Mouse (Mus musculus) limb, embryonic 11.5 days (tissue): Measurements from ENCODE around the gene Pheta1. TPM values are rescaled to one million over a fixed set of nuclear protein-coding genes. Genes with fewer than 3 reads are reported as not detected.

Experiments used
- ATAC-seq: fragments of 200-750 bp; cut with Nextera tagmentation; 2 replicates; pipeline ENCODE4 v1.8.0; 2017; ENCODE audit warnings: low read depth; ENCODE audit not compliant: insufficient number of reproducible peaks, low FRiP score, low TSS enrichment
- DNase-seq: peaks from one replicate; pipeline ENCODE4 v3.0.0-alpha.2; 2015; ENCODE audit warnings: low spot score
- H3K27ac ChIP-seq: fragments of 300-500 bp; sonication (generic); replicated peaks from 2 replicates; pipeline ENCODE4 v1.5.1; 2014; ENCODE audit warnings: low read depth, mild to moderate bottlenecking, low read length
- H3K27me3 ChIP-seq: fragments of 300-500 bp; sonication (generic); 2 replicates; pipeline ENCODE4 v1.6.1; 2014; ENCODE audit warnings: mild to moderate bottlenecking, low read length, mixed read lengths; ENCODE audit not compliant: control insufficient read depth, insufficient read depth
- H3K36me3 ChIP-seq: fragments of 300-500 bp; sonication (generic); 2 replicates; pipeline ENCODE4 v1.6.1; 2014; ENCODE audit warnings: mild to moderate bottlenecking, low read length, moderate library complexity, mixed read lengths; ENCODE audit not compliant: control insufficient read depth, insufficient read depth
- H3K4me1 ChIP-seq: fragments of 300-500 bp; sonication (generic); 2 replicates; pipeline ENCODE4 v1.6.1; 2014; ENCODE audit warnings: low read length, mixed read lengths; ENCODE audit not compliant: control insufficient read depth, insufficient read depth
- H3K4me2 ChIP-seq: fragments of 300-500 bp; sonication (generic); 2 replicates; pipeline ENCODE4 v1.6.1; 2014; ENCODE audit warnings: low read depth, mild to moderate bottlenecking, moderate library complexity; ENCODE audit not compliant: severe bottlenecking
- H3K4me3 ChIP-seq: fragments of 300-500 bp; sonication (generic); 2 replicates; pipeline ENCODE4 v1.5.1; 2014; ENCODE audit warnings: low read depth, low read length
- H3K9ac ChIP-seq: fragments of 300-500 bp; sonication (generic); 2 replicates; pipeline ENCODE4 v1.6.1; 2014; ENCODE audit warnings: mild to moderate bottlenecking, low read length
- H3K9me3 ChIP-seq: fragments of 300-500 bp; sonication (generic); 2 replicates; pipeline ENCODE4 v1.6.1; 2016; ENCODE audit warnings: low read length; ENCODE audit not compliant: control insufficient read depth
- WGBS: fragments of 180-500 bp; shearing (Covaris S2); extraction: QIAGEN DNeasy Blood & Tissue Kit; methylation state at CpG from one replicate; pipeline ENCODE4 v1.1.7; 2014; 5-methylcytosine and 5-hydroxymethylcytosine counted together
- polyA plus RNA-seq: library from polyadenylated mRNA; unstranded; fragments of >200 nt; fragmentation: Nextera tagmentation; extraction: Ambion mirVana; gene quantifications from 2 replicates; pipeline ENCODE4 v1.2.1, GENCODE M21; 2014

The Pheta1 gene
- polyA plus RNA-seq, 1 experiment from 2014 or later = 36.8 TPM

- Histone ChIP-seq H3K9me3 (no peaks in the 10 kb centered on the region), H3K27ac (peak overlapping the region; percentile 1; the same call in 1 of the 2 replicates), H3K4me2 (peak overlapping the region; percentile 97), H3K36me3 (no peaks in the 10 kb centered on the region), H3K4me1 (peaks cover 32% of the 10 kb centered on the region), H3K4me3 (peak overlapping the region; percentile 74), H3K9ac (peak overlapping the region; percentile 64), H3K27me3 (0 out of 2 replicates have a peak, but pooled peaks cover 11% of the 10 kb centered on the region)
- DNase-seq (peak; percentile 90), ATAC-seq (peak; percentile 63)
- under 1% methylated on average over 71 of the region's 77 CpGs for WGBS
Measured at GRCm38 (mm10) chr5:121836692-121837415, 11.9 kb upstream of the Pheta1 start.

GRCm38 (mm10) chr5:121837441-121838340, 11.1 kb upstream of the Pheta1 start, which contains the start of gene Sh2b3:
TSS of gene Sh2b3 (minus strand) at chr5:121837646.
- peaks cover 35% of the 10 kb centered on the region for H3K4me1 ChIP-seq
- peak within 1 kb of the TSS; percentile 23; the same call in 1 of the 2 replicates for H3K27ac ChIP-seq
- H3K4me2 ChIP-seq = peak within 1 kb of the TSS; percentile 97
- DNase-seq (no peak), ATAC-seq (peak; percentile 4; the same call in 1 of the 2 replicates)
- WGBS = under 1% methylated on average over 35 of the region's 35 CpGs
- no peaks in the 10 kb centered on the region for H3K9me3 ChIP-seq
- peak within 1 kb of the TSS; percentile 64 for H3K9ac ChIP-seq
- no peaks in the 10 kb centered on the region for H3K36me3 ChIP-seq
- peak within 1 kb of the TSS; percentile 74 for H3K4me3 ChIP-seq
- H3K27me3 ChIP-seq = peaks cover 11% of the 10 kb centered on the region; the same call in 1 of the 2 replicates

GRCm38 (mm10) chr5:121838341-121839127, 10.2 kb upstream of the Pheta1 start:
- H3K9ac ChIP-seq = peak overlapping the region; percentile 34
- H3K9me3 ChIP-seq = no peaks in the 10 kb centered on the region
- H3K4me1 ChIP-seq = peaks cover 32% of the 10 kb centered on the region
- DNase-seq (peak; percentile 54), ATAC-seq (no peak)
- peak overlapping the region; percentile 74 for H3K4me3 ChIP-seq
- H3K27me3 ChIP-seq = peaks cover 17% of the 10 kb centered on the region
- peak overlapping the region; percentile 97 for H3K4me2 ChIP-seq
- WGBS = under 1% methylated on average over 46 of the region's 46 CpGs
- no peak overlapping the region for H3K27ac ChIP-seq
- H3K36me3 ChIP-seq = no peaks in the 10 kb centered on the region

DNA sequence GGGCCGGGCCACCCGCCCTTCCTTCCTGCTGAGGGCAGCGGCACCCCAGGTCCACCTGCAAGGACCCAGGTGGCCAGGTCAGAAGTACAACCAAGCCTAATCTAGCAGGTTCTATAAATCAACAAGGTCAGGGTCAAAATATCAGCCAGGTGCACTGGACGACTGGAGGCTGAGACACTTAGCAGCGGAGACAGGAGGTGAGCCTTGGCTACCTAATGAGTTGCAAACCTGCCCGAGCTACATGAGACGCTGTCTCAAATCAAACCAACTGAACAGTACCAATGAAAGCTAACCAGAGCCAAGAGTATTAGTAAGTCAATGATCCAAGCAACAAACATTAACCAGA, 9.7 kb upstream of the Pheta1 start:
- Histone ChIP-seq H3K9me3 (no peaks in the 10 kb centered on the region), H3K27ac (no peak overlapping the region), H3K4me3 (peak overlapping the region; percentile 74), H3K36me3 (no peaks in the 10 kb centered on the region), H3K27me3 (peaks cover 21% of the 10 kb centered on the region), H3K9ac (no peak overlapping the region; the same call in 1 of the 2 replicates), H3K4me1 (peaks cover 26% of the 10 kb centered on the region), H3K4me2 (peak overlapping the region; percentile 97)
- WGBS = 18% methylated on average over 7 of the region's 7 CpGs
- DNase-seq = no peak
- ATAC-seq = no peak

GRCm38 (mm10) chr5:121841516-121841915, 7.3 kb upstream of the Pheta1 start:
- Histone ChIP-seq H3K27ac (no peak overlapping the region), H3K4me3 (no peak overlapping the region), H3K27me3 (peaks cover 21% of the 10 kb centered on the region), H3K9me3 (no peaks in the 10 kb centered on the region), H3K4me2 (no peak overlapping the region), H3K9ac (no peak overlapping the region), H3K4me1 (peaks cover 12% of the 10 kb centered on the region), H3K36me3 (no peaks in the 10 kb centered on the region)
- no peak for ATAC-seq
- no peak for DNase-seq
- WGBS = 88% methylated on average over 9 of the region's 9 CpGs

DNA sequence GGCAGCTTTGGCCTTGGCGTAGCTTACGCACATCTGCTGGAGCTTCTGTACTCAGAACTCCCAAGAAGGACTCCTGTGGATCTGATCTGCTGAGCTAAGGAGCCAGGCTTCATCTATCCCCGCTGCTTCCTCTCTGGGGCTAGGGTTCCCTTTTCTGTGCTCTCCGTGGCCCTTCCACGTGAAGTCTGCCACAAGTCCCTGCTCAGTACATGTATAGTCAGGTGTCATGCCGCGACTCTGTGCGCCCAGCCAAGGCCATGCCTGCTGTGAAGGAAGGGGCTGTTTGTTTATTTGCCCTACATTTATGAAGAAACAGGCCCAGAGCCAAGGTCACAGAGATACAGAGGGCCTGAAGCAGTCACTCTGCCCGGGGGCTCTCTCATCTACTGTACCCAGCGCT, 6.8 kb upstream of the Pheta1 start:
- Histone ChIP-seq H3K27me3 (peaks cover 21% of the 10 kb centered on the region), H3K4me2 (no peak overlapping the region), H3K4me3 (no peak overlapping the region), H3K4me1 (peaks cover 12% of the 10 kb centered on the region), H3K27ac (no peak overlapping the region), H3K9me3 (no peaks in the 10 kb centered on the region), H3K36me3 (no peaks in the 10 kb centered on the region), H3K9ac (no peak overlapping the region)
- 46% methylated on average over 10 of the region's 10 CpGs for WGBS
- DNase-seq (no peak), ATAC-seq (no peak)

GRCm38 (mm10) chr5:121842665-121843118, 6.1 kb upstream of the Pheta1 start:
- H3K27me3 ChIP-seq = peaks cover 16% of the 10 kb centered on the region
- H3K27ac ChIP-seq = no peak overlapping the region
- H3K4me1 ChIP-seq = peaks cover 7% of the 10 kb centered on the region
- 0 out of 2 replicates have a peak, but pooled peaks have one; percentile 22 for ATAC-seq
- H3K4me2 ChIP-seq = peak overlapping the region; percentile 70
- DNase-seq = peak; percentile 86
- no peaks in the 10 kb centered on the region for H3K9me3 ChIP-seq
- peak overlapping the region; percentile 46 for H3K4me3 ChIP-seq
- no peaks in the 10 kb centered on the region for H3K36me3 ChIP-seq
- WGBS = 0% methylated on average over 33 of the region's 33 CpGs
- peak overlapping the region; percentile 56 for H3K9ac ChIP-seq
